Mouse (Mus musculus) gastrocnemius, postnatal 25 days (tissue): ENCODE results near the gene Crygn. TPM values are rescaled to one million over a fixed set of nuclear protein-coding genes. Genes with fewer than 3 reads are reported as not detected.
A peak's percentile ranks its signal among the peaks of the same experiment; 100 is the strongest.
"Not testable (repeated sequence)": the region's sequence is repeated elsewhere in the genome, so short reads cannot be mapped to it uniquely, and the experiment has no call there.

ENCODE experiments used
- DNase-seq: peaks from one replicate; pipeline ENCODE4 v3.0.0; 2022
- long read RNA-seq, 2 experiments: library from polyadenylated mRNA; stranded (forward); transcript quantifications; one replicate each; pipeline ENCODE4 v2.0.0; 2021
- total RNA-seq, 2 experiments: library from RNA; stranded (reverse); gene quantifications; 1 replicate in 1 of 2; 2 replicates in 1 of 2; pipeline ENCODE4 v1.2.3; 2021

The Crygn gene
- total RNA-seq, result not detected
- long read RNA-seq, experiment 1, partial matches to known transcripts, result 1 of 2 reads
- long read RNA-seq, experiment 1, other reads (novel, unspliced or antisense), result 0 of 2 reads
- long read RNA-seq, experiment 2, partial matches to known transcripts, result 0 of 1 reads
- long read RNA-seq, experiment 2, other reads (novel, unspliced or antisense), result 1 of 1 reads

DNA sequence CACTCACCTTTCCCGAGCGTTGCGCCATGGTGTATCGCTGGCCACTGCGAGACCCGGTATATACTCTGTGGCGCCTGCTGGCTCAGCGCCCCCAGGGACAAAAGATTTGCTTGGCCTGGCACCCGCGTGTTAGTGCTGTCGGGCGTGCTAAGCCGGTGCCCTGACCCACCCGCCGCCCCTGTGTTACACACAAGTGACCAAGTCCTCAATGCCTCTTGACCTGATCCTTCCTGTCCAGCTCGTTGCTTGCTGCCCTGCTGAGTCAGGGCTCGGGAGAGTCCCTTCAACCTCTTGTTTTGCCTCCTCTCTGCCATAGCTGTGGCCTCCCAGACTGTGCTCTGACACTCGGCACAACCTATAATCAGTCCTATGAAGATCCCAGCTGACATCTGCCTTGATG, at the start of gene Crygn:
Crygn (minus strand) TSS at position 193 of the 400 bp plus-strand sequence.
- no peak for DNase-seq

DNA sequence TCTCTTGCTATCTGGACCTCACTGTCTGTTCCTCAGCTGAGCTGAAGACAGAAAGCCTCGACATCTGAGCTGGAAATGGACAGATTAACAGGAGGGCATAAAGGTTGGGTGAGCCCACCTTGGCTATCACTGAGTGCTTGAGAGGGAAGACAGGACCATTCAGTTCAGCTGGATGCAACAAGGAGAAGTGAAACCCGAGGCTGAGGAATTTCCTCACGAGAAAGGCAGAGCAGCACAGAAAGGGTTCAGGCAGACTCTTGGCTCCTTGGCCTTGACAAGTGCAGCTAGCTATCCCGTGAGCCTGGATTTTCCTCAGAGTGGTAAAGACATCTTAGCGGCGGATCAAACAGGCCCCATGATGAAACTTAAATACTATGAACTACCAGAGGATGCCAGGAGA, 47.4 kb upstream of the Crygn start:
- DNase-seq, result no peak

DNA sequence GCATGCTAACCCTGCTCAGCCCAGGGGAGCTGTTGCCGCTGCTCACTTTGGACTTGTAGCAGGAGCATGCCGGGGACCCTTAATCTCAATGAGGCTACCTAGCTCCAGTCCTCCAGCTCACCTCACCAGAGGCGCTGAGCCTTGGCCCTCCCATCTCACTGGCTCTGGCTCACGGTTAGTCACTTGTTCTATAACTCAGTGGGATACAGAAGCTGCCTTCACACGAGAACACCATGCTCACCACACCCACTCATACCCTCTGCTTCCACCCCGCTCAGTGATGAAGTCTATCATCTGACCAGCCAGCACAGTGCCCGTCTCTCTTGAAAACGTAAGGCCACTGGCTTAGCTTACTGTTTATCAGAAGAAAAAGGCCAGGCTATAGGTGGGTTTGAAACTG, 46.9 kb upstream of the Crygn start:
- DNase-seq, result no peak

DNA sequence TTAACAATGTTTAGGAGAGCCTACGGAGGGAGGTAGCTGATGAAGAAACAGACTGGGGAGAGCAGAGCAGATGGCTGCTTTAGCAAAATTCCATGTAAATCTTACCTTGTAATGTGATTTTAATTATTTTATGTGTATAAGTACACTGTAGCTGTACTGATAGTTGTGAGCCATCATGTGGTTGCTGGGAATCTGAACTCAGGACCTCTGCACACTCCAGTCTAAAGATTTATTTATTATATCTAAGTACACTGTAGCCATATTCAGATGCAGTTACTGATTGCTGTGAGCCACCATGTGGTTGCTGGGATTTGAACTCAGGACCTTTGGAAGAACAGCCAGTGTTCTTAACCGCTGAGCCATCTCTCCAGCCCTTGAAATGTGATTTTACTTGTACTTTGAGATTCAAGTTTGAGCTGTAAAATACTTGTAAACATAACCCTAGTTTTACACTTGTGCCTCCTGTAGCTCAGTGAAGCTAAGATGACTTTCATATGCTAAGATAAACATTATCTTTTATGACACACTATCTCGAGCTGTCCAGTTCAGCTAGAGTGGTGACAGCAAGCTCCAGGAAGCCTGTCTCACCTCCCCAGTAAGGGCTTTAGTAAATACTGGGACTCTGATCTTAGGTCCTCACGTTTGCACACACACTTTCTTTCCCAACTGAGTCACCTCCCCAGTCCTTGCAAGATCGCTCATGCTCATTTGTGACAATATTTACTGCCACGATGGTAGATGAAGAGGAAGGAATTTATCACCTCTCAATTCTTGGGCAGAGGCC, 44.2 kb upstream of the Crygn start:
- DNase-seq, result no peak

DNA sequence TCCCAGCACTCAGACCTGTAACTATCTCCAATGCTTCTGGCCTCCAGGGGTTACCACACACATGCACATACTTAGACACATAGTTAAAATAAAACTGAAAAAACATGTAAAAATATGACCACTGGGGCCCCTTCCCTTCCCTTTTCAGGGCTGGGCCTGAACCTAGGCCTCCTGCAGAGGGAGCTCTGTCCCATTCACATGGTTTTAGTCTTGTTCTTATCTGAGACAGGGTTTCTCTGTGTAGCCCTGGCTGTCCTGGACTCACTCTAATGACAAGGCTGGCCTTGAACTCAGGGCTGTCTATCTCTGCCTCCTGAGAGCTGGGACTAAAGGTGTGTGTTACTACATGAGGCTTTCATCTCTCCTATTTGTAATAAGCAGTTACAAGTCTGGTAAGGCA, 42.6 kb upstream of the Crygn start:
- no peak for DNase-seq

DNA sequence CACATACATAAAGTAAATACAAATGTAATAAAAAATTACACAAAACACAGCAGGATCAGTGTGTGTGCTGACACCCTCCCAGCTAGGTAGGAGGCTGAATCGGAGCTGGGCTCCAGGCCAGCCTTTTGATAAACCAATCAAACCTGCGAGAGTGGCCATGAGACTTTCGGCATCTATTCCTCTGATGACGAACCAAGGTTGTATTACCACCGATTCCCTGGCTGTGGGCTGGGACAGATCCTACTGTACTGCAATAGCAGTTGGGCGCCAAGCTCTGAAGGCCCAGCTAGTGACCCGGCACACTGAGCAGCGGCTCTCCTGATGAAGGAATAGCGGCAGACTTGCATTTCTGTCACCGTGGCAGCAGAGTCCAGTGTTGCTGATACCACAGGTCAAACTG, 40.8 kb upstream of the Crygn start:
- DNase-seq, result no peak

DNA sequence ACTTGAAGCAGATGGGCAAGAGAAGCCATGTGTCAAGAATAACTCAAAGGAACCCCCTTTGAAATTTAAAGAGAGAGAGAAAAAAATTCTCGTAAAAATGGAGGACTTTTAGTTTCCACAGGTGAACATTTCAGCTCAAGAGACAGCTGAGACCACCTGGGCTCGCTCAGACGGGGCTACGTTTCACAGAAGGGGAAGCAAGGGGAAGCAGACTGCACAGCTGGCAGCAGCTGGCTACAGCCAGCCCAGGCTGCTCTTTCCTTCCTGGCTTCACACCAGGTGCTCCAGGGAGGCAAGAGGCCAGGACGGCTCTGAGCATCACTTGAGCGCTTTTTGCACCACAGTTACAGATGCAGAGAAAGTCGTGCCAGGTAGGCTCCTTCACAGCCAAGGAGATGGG, 40.0 kb upstream of the Crygn start:
- no peak for DNase-seq

DNA sequence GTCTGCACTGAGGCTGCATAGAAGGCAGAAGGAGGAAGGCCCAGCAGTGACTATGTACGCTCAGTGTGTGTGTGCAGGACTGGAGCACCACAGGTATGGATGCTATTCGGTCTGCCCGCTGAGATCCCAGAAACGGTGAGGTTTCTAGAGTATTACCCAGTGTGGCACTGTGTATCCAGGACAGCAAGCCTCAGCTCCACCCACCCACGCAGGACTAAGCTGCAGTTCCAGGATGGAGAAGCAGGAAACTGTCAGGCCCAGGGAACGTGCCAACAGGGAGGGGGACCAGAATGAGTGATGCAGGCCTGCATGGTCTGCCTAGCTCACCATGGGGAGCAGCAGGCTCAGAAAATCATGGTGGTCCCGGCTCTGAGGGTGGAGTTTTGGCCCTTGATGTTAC, 35.2 kb upstream of the Crygn start:
- no peak for DNase-seq

DNA sequence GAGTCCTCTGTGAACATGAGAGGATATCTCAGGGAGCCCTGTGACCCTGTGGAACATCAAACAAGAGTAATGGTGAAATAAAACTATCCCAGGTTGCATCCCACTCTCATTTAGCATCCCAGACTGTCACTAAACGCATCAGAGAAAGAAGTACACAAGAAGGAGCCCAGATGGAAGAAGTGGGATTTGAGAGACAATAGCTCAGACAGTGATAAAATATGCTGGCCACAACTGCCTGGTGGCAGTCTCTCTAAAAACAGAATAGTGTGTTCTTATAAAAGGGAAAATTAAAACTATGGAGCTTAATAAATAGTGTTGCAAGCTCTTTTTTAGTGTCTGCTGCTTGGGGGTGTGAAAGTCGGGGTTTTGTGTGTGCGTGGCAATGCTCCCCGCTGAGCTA, 25.1 kb upstream of the Crygn start:
- no peak for DNase-seq

DNA sequence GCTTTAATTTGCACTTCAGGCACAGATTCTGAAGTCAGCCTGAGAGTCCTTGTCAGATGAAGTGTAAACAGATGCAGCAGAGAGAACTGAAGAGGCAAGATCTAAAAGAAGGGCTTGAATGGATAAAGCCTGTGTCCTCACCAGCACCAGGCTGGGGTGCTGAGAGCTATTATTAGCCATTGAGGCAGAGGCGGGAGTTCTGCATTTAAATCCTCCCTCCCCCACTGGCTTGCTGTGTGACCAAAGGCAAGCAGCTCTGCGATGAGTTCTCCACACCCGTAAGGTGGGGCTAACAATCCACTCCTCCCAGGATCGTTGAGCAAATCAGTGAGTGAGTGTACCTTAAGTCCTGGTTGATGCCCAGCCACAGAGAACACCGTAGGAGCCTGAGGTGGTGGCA, 23.2 kb upstream of the Crygn start:
- no peak for DNase-seq

DNA sequence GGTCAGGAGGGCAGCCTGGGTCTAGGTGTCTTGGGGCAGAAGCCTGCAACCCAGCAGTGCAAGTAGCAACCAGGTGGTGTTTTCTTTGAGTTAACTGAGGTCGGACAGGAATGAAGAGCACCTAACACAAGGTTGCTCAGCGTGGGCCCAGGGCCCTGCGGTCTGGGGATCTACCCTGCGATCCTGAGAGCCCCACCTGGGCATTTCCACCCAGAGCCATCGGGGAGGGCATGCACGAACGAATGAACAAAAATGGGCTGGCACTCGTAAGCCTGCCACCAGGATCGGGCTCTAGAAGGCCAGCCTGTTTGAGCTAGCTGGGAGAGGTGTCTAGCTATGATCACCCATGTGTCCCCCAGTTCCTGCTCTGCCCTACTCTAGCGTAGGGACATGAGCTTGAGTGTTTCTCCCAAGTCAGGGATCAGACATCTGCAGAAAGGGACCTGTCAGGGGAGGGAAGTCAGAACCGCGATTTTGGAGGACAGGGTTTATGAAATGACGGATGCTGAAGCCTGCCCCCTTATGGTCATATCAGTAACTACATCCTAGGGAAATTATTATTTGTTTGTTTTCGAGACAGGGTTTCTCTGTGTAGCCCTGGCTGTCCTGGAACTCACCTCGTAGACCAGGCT, 22.2 kb upstream of the Crygn start:
- no peak for DNase-seq

DNA sequence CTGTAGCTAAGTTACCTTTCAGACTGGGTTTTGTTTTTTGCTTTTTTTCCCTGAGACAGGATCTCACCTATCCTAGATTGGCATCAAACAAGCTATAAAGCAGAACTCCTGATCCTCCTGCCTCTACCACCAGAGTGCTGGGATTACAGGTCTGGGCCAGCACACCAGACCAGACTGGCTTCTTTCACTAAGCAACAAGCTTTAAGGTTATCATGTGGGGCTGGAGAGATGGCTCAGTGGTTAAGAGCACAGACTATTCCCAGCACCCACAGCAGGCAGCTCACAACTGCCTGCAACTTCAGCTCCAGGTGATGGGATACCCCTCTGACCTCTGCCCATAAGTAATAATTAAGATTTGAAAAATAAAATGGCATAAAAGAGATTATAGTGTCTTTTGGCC, 21.5 kb upstream of the Crygn start:
- no peak for DNase-seq

DNA sequence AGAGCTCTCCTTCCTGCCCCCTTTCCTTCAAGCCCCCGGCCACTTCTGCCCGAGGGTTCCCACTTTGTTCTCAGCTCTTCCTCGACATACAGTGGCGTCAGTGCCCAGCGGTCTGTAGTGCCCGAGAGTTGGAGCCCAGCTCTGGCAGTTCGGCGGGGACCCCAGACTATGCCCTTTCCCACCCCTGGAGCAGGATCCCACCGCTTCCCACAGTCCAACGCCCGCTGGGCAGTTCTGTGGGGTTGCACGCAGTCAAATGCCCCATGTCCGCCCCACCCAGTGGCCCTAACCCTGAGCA, 21.0 kb upstream of the Crygn start:
- DNase-seq, result no peak

DNA sequence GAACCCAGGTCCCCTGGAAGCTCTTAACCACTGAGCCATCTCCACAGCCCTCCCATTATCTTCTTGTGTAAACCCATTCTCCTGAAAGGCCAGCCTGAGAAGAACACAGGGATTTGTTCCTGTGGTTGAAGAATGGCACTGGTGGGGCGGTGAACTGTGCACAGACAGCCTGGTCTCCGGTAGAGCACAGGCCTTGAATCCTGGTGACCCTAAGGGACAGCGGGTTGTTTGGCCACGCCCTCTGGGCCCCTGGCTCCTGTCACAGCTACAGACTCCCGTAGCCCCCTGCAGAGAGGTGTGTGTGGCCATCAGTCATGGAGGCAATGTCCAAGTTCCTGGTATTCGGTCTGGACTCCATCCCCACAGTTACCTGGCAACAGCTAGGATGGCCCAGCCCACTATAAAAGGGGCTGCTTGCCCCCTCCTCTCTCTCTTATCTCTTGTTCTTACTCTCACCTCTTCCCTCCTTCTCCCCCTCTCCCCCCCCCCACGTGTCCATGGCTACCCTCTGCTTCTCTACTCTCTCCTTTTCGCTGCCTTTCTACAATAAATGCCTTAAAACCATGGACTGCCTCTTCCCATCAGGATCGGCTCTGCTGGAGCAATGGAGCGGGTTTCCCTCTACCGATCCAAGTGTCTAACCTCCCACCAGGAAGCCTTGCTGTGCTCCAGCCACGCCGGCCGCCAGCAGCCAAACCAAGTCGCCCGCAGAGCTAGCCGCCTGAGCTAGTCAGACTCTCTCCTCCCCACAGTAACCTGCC, 20.5 kb upstream of the Crygn start:
- DNase-seq, result no peak

DNA sequence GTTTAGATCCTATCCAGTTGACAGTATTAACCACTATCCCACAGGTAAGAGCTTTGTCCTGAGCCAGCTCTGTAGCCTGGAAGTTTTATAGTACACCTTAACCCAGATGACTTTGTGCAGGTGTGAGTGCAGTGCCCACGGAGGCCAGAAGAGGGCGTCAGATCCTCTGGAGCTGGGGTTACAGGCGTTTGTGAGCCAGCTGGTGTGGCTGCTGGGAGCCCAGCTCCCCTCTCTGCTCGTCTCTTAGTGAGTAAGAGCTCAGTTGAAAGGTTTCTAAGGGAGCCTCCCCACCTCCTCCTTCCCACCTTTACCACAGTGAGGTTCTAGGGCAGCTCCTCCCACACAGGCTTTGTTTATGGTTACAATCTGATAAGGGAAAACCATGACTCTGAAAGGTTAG, 18.9 kb upstream of the Crygn start:
- no peak for DNase-seq

DNA sequence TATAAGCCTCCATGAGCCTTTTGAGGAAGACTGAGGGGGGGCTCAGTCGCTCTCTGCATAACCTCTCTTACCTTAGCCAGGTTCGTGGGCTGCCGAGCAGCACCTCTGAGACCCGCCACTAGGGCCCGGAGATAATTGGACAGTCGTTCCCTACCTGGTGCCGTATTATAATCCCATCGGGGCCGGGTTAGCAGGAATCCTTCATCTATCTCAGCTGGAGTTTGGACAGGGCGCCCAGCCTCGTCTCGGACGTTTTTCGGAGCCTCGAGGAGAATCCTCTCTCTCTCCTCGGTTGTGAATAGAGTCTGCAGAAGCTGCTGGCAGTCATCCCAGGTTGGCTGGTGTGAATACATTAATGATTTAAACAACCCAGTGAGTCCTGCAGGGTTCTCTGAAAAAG, 16.7 kb upstream of the Crygn start:
- not testable (repeated sequence) for DNase-seq

DNA sequence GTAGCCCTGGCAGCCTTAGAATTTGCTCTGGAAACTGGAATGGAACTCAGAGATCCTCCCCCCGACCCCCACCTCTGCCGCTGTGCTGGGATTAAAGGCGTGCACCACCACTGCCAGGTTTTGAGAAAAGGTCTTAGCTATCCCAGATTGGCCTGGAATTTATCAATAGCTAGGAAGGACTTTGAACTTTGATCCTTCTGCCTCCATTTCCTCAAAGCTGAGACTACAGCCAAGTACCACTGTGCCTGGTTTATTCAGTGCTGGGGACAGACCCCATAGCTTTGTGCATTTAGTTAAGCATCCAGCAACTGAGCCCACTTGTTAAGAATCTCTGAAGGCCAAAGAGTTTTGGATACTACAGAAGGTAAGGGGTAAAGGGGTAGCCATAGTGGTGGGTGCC, 877 bp downstream of the Crygn start:
- no peak for DNase-seq

DNA sequence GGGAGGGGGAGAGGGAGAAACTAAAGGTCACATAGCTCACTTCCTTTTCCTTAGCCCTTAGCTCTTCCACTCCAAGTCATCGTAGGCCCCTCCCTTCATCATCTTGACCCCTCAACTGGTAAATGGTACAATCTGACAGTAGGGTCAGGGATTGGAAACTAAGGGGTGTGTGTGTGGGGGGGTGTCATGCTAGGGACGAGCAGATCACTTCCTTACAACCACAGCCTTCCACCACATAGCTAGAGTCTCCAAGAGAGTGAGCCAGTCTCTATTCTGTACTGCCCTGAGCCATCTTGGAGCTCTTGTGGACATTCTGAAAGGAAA, 5.7 kb downstream of the Crygn start:
- DNase-seq, result no peak

DNA sequence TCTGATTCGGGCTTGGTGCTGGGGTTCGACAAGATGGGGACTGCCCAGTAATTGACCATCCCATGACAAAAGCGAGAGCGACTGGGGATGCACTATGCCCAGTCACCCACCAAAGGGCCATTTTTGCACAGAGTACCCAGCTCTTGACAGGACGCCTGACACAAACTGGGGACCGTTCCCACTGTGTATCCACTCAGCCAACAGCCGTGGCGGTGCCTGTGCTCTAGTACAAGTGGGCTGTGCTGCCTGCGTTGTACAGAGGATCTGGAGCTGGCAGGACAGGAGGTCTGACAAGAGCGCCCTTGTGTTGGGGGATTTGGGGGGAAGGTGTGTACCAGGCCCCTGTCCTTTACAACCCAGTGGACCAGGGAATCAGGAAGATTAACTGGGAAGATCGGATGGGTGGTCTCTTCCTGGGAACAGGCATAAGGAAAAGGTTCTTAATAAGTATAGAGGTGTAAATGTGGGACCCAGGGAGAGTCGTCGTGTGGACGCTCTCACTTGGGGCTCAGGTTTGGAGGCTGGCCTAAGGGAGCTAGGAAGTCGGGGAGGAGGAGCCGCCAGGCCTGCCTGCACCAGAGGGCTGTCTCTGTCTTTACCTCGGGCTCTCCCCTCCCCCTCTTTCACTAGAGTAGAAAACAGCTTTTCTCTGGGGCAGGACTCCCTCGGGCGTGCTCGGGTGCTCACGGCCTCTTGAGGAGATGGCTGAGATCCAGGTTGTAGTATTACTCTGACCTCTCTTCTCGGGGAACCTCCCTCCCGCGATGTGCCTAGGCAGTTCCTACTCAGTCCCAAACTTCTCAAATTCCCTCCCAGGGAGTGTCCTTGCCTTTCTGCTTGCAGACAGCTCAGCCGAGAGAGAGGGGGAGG, 6.3 kb downstream of the Crygn start:
- peak; percentile 58 for DNase-seq

DNA sequence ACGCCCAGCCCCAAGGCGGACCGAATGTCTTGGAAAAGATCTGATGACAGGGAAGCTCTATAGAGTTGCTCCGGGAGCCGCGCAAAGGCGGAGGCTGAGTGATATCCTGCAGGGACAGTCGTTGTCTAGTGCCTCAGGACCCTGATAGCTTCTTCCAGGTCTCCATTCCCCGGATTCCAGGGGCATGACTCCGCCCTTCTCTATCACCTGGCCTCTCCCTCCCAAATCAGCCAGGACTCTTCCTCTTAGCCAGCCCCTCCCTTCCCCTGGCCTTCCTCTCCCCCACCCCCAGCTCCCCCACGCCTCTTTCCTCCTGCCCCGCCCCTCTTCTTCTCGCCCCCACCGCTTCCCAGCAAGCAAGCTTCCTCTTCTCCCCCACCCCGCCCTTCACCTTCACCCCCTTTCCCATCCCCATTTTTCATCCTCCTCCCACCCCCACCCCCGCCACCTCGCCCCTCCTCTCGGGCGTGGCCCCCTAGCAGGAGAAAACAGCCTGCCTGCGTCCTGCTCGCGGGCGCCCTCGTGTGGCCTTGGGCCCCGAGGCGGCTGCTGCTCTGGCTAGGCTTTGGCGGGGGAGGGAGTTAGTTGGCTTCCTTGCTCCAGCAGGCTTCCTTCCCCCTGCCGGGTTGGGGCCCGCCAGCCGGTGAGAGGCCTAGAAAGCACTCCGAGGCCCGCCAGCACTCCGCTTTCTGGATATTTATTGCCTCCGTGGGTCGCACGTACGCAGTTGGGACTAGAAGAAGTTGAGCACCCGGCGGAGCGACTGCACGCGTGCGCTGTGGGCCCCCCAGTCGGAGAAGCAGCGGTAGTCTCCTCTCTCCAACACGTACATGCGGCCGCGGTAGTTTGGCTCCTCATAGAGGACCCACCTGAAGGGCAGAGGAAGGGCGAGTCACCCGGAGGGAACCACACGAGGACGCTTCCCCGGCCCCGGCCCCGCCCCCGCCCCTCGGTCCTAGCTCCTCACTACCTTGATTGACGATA, 7.2 kb downstream of the Crygn start:
- peak; percentile 85 for DNase-seq

DNA sequence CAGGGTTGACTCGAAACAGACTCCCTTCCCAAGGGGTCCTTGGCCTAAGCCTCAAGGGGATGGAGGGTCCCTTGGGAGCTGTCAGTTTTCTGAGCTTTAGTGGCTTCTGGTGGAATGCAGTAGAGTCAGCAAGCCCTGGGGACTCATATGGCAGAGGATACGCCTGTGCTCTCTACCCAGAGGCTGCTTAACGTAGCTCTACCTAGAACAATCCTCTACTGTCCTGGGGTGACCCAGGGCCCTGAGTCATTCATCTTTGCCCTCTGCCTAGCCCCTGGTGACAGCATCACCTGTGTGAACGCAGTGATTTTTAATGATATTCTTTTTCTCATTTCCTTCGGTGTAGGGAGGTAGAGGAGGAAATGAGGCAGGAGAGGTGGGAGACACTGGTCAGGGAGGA, 8.1 kb downstream of the Crygn start:
- DNase-seq, result no peak
